Mouse (Mus musculus): Measurements from ENCODE around the gene Spag17. TPM values are rescaled to one million over a fixed set of nuclear protein-coding genes. Genes with fewer than 3 reads are reported as not detected.

Gene Spag17
- total RNA-seq, 2 experiments from 2014 or later, result 0.08 TPM; not detected in 1

GRCm38 (mm10) chr3:100164991-100165390 is 279.8 kb downstream of the Spag17 start:
- no peak for DNase-seq

GRCm38 (mm10) chr3:100176031-100176430 is 290.8 kb downstream of the Spag17 start:
- peak in 1 of 2 experiments; percentile 55 for DNase-seq

GRCm38 (mm10) chr3:100180471-100180870 is 295.3 kb downstream of the Spag17 start:
- DNase-seq, result peak in 1 of 2 experiments; percentile 18

DNA sequence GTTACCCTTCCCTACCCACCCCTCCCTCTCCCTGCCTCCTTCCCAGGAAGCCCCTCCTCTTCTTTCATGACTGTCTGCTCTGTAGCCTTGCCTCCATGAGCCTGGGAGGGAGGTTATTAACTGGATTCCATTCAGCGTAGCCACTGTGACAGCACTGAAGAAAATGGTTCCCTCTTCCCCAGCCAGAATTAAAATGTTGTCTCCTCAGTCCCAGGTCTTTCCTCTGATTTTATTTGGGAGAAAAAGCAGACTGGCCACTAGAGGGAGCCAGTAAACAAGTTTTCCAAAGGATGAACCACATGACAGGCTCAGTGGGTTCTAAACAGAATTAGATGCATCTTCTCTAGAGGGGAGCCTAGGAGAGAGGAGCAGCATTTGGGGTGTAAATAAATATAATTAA is 304.2 kb downstream of the Spag17 start:
- DNase-seq, result peak; percentile 58 to 78

DNA sequence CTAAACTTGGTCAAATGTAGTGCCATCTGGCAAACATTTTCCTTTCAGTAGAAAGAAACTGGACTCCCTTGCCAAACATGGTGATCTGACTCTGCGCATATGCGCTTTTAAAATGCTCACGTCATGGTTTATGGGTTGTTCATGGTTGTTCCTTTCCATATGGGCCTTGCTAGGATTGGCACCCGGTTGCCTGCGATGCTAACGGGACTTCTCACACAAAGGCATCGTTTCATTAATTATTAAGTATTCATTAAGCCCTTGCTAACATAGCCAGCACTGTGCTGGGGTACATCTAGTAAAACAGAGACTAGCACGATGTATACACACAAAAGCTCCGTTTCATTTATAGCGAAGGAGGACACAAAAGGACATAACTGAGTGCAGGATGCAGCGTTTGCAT is 304.7 kb downstream of the Spag17 start:
- no peak for DNase-seq
